Mouse (Mus musculus): ENCODE results near the gene Olfr1186. TPM values are rescaled to one million over a fixed set of nuclear protein-coding genes. Genes with fewer than 3 reads are reported as not detected.
"Not testable (repeated sequence)": the region's sequence is repeated elsewhere in the genome, so short reads cannot be mapped to it uniquely, and the experiment has no call there.

Gene Olfr1186
- not detected in 2 replicates for polyA plus RNA-seq (2016; fragmentation: Nextera tagmentation; extraction: Ambion mirVana)

- Histone ChIP-seq H3K4me1 (no peaks in the 10 kb centered on the region), H3K9me3 (no peaks in the 10 kb centered on the region), H3K9ac (replicated peaks) (no peak within 1 kb of the TSS), H3K36me3 (no peaks in the 10 kb centered on the region), H3K4me3 (no peak within 1 kb of the TSS), H3K27ac (replicated peaks) (no peak within 1 kb of the TSS), H3K4me2 (replicated peaks) (no peak within 1 kb of the TSS), H3K27me3 (no peaks in the 10 kb centered on the region)
- ATAC-seq (ENCODE audit: low FRiP score, low read depth), result no peak
- 80% methylated on average over 2 of the region's 2 CpGs for WGBS
Observed at GRCm38 (mm10) chr2:88518251-88518650, at the start of gene Olfr1186. Gene Olfr1186, plus strand, starts transcription at chr2:88518551.

- no peak for ATAC-seq (ENCODE audit: low FRiP score, low read depth)
Observed at GRCm38 (mm10) chr2:88483298-88483697, 35.1 kb upstream of the Olfr1186 start, which contains the start of gene Olfr1184. Gene Olfr1184, plus strand, starts transcription at chr2:88483598.

DNA sequence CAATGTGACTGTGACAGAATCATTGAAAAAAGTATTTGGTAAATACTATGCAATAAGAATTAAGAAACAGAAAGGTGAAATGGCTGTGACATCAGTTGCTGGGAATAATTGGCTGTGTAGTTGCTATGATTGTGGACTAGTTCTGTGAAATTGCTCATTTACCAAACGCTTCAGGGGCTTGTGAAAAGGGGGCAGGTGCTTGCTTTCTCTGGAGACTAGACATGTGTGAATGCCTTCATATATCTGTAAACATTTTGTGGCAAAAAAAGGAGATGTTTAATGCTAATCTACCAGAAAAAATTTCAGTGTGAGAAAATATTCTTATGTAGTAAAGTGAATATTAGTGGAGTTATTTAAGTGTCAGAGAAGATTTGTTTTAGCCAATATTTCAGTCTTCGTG, 25.3 kb upstream of the Olfr1186 start, which contains the start of gene Olfr1185-ps1:
TSS of gene Olfr1185-ps1 (plus strand) at position 301 of the 400 bp plus-strand sequence.
- Histone ChIP-seq H3K4me3 (no peak within 1 kb of the TSS), H3K36me3 (no peaks in the 10 kb centered on the region), H3K4me1 (no peaks in the 10 kb centered on the region), H3K27ac (replicated peaks) (no peak within 1 kb of the TSS), H3K9me3 (no peaks in the 10 kb centered on the region), H3K4me2 (replicated peaks) (no peak within 1 kb of the TSS), H3K27me3 (no peaks in the 10 kb centered on the region), H3K9ac (replicated peaks) (no peak within 1 kb of the TSS)
- 76% methylated on average over 2 of the region's 2 CpGs for WGBS
- no peak for ATAC-seq (ENCODE audit: low FRiP score, low read depth)

More at GRCm38 (mm10) chr2:88483298-88483697, 35.1 kb upstream of the Olfr1186 start, which contains the start of gene Olfr1184:
- no peak within 1 kb of the TSS for H3K4me2 ChIP-seq (replicated peaks)
- no peaks in the 10 kb centered on the region for H3K36me3 ChIP-seq
- no peak within 1 kb of the TSS for H3K27ac ChIP-seq (replicated peaks)
- no peaks in the 10 kb centered on the region for H3K27me3 ChIP-seq
- no peaks in the 10 kb centered on the region for H3K4me1 ChIP-seq
- H3K9me3 ChIP-seq, result no peaks in the 10 kb centered on the region
- no peak within 1 kb of the TSS for H3K9ac ChIP-seq (replicated peaks)
- no peak within 1 kb of the TSS for H3K4me3 ChIP-seq
- 88% methylated on average over 2 of the region's 2 CpGs for WGBS

DNA sequence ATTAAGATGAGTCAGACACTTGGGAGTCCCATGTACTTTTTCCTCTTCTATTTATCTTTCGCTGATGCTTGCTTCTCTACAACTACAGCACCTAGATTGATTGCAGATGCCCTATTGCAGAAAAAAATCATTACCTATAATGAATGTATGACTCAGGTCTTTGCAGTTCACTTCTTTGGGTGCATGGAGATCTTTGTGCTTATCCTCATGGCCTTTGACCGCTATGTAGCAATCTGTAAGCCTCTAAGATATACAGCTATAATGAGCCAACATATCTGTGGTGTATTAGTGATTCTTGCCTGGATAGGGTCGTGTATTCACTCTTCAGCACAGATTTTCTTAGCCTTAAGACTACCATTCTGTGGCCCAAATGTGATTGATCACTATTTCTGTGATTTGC, 7.4 kb downstream of the Olfr1186 start:
- no peak overlapping the region for H3K4me2 ChIP-seq (replicated peaks)
- H3K27me3 ChIP-seq, result no peaks in the 10 kb centered on the region
- H3K9me3 ChIP-seq, result no peaks in the 10 kb centered on the region
- H3K36me3 ChIP-seq, result no peaks in the 10 kb centered on the region
- H3K4me3 ChIP-seq, result no peak overlapping the region
- 79% methylated on average over 3 of the region's 3 CpGs for WGBS
- H3K4me1 ChIP-seq, result no peaks in the 10 kb centered on the region
- no peak overlapping the region for H3K9ac ChIP-seq (replicated peaks)
- no peak for ATAC-seq (ENCODE audit: low FRiP score, low read depth)
- H3K27ac ChIP-seq (replicated peaks), result no peak overlapping the region

DNA sequence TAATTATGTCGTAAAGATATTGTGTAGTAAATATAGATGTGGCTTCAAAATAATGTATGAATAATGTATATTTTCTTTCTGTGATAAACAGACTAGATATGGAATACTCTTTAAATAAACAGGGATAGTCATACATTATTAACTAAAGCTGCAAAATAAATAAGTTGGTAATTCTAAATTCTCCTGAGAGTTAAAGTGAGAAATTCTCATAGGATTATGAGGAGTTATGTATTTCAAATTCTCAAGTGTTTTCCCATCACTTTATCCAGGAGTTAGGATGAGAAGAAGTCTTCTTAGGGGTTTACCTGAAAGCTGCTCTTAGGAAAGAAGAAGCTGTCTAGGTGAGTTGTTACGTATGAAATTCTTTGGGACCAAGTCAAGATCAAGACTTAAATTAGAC, 38.3 kb downstream of the Olfr1186 start, which contains the start of gene Olfr1188:
TSS of gene Olfr1188 (plus strand) at position 301 of the 400 bp plus-strand sequence.
- Histone ChIP-seq H3K9ac (replicated peaks) (no peak within 1 kb of the TSS), H3K27me3 (no peaks in the 10 kb centered on the region), H3K4me1 (no peaks in the 10 kb centered on the region), H3K4me2 (replicated peaks) (no peak within 1 kb of the TSS), H3K27ac (replicated peaks) (no peak within 1 kb of the TSS), H3K9me3 (no peaks in the 10 kb centered on the region), H3K36me3 (no peaks in the 10 kb centered on the region), H3K4me3 (no peak within 1 kb of the TSS)
- 84% methylated on average over 2 of the region's 2 CpGs for WGBS
- no peak for ATAC-seq (ENCODE audit: low FRiP score, low read depth)

- ATAC-seq (ENCODE audit: low FRiP score, low read depth); H3K9me3 ChIP-seq; H3K27ac ChIP-seq (replicated peaks); H3K4me1 ChIP-seq; H3K4me3 ChIP-seq; H3K36me3 ChIP-seq; H3K27me3 ChIP-seq; H3K9ac ChIP-seq (replicated peaks); H3K4me2 ChIP-seq (replicated peaks): not testable (repeated sequence)
- WGBS, result 87% methylated on average over 12 of the region's 12 CpGs
Observed at GRCm38 (mm10) chr2:88572696-88573095, 54.3 kb downstream of the Olfr1186 start.

Other genes starting within 250 kb of the Olfr1186 start
- gene Olfr1173, start 238.7 kb upstream of the Olfr1186 start, polyA plus RNA-seq (2016; fragmentation: Nextera tagmentation; extraction: Ambion mirVana), result not detected in 2 replicates
- not detected in 2 replicates for gene Olfr1174-ps, start 203.4 kb upstream of the Olfr1186 start, polyA plus RNA-seq (2016; fragmentation: Nextera tagmentation; extraction: Ambion mirVana)
- not detected in 2 replicates for gene Olfr1175-ps, start 191.3 kb upstream of the Olfr1186 start, polyA plus RNA-seq (2016; fragmentation: Nextera tagmentation; extraction: Ambion mirVana)
- gene Olfr1176, start 181.8 kb upstream of the Olfr1186 start, polyA plus RNA-seq (2016; fragmentation: Nextera tagmentation; extraction: Ambion mirVana), result not detected in 2 replicates
- not detected in 2 replicates for gene Olfr1177-ps, start 172.1 kb upstream of the Olfr1186 start, polyA plus RNA-seq (2016; fragmentation: Nextera tagmentation; extraction: Ambion mirVana)
- not detected in 2 replicates for gene Olfr1178, start 131.5 kb upstream of the Olfr1186 start, polyA plus RNA-seq (2016; fragmentation: Nextera tagmentation; extraction: Ambion mirVana)
- gene Olfr1179, start 112.1 kb upstream of the Olfr1186 start, polyA plus RNA-seq (2016; fragmentation: Nextera tagmentation; extraction: Ambion mirVana), result not detected in 2 replicates
- gene Olfr1180, start 99.4 kb upstream of the Olfr1186 start, polyA plus RNA-seq (2016; fragmentation: Nextera tagmentation; extraction: Ambion mirVana), result not detected in 2 replicates
- not detected in 2 replicates for gene Olfr1181, start 92.4 kb upstream of the Olfr1186 start, polyA plus RNA-seq (2016; fragmentation: Nextera tagmentation; extraction: Ambion mirVana)
- gene Gm13757, start 69.4 kb upstream of the Olfr1186 start, polyA plus RNA-seq (2016; fragmentation: Nextera tagmentation; extraction: Ambion mirVana), result not detected in 2 replicates
- gene Olfr1183, start 63.7 kb upstream of the Olfr1186 start, polyA plus RNA-seq (2016; fragmentation: Nextera tagmentation; extraction: Ambion mirVana), result not detected in 2 replicates
- not detected in 2 replicates for gene Olfr1184, start 35.0 kb upstream of the Olfr1186 start, polyA plus RNA-seq (2016; fragmentation: Nextera tagmentation; extraction: Ambion mirVana)
- not detected in 2 replicates for gene Olfr1185-ps1, start 25.2 kb upstream of the Olfr1186 start, polyA plus RNA-seq (2016; fragmentation: Nextera tagmentation; extraction: Ambion mirVana)
- not detected in 2 replicates for gene Olfr1188, start 38.4 kb downstream of the Olfr1186 start, polyA plus RNA-seq (2016; fragmentation: Nextera tagmentation; extraction: Ambion mirVana)
- not detected in 2 replicates for gene Olfr1189, start 67.9 kb downstream of the Olfr1186 start, polyA plus RNA-seq (2016; fragmentation: Nextera tagmentation; extraction: Ambion mirVana)
- gene Olfr1191-ps1, start 122.0 kb downstream of the Olfr1186 start, polyA plus RNA-seq (2016; fragmentation: Nextera tagmentation; extraction: Ambion mirVana), result not detected in 2 replicates
- not detected in 2 replicates for gene Olfr1192-ps1, start 130.0 kb downstream of the Olfr1186 start, polyA plus RNA-seq (2016; fragmentation: Nextera tagmentation; extraction: Ambion mirVana)
- not detected in 2 replicates for gene Olfr1193, start 157.1 kb downstream of the Olfr1186 start, polyA plus RNA-seq (2016; fragmentation: Nextera tagmentation; extraction: Ambion mirVana)
- gene Olfr1195, start 170.6 kb downstream of the Olfr1186 start, polyA plus RNA-seq (2016; fragmentation: Nextera tagmentation; extraction: Ambion mirVana), result not detected in 2 replicates
- not detected in 2 replicates for gene Olfr1196, start 186.0 kb downstream of the Olfr1186 start, polyA plus RNA-seq (2016; fragmentation: Nextera tagmentation; extraction: Ambion mirVana)
- not detected in 2 replicates for gene Olfr1197, start 213.8 kb downstream of the Olfr1186 start, polyA plus RNA-seq (2016; fragmentation: Nextera tagmentation; extraction: Ambion mirVana)
- gene Olfr1198, start 232.8 kb downstream of the Olfr1186 start, polyA plus RNA-seq (2016; fragmentation: Nextera tagmentation; extraction: Ambion mirVana), result not detected in 2 replicates
- gene Olfr1199, start 241.9 kb downstream of the Olfr1186 start, polyA plus RNA-seq (2016; fragmentation: Nextera tagmentation; extraction: Ambion mirVana), result not detected in 2 replicates

Data from midbrain, embryonic 12.5 days (tissue).